Mouse (Mus musculus) heart, embryonic 13.5 days (tissue): ENCODE measurements around the gene Nkd1. TPM values are rescaled to one million over a fixed set of nuclear protein-coding genes. Genes with fewer than 3 reads are reported as not detected.
A peak's percentile ranks its signal among the peaks of the same experiment; 100 is the strongest.

Experiments
- ATAC-seq: fragments of 200-750 bp; cut with Nextera tagmentation; 2 replicates; pipeline ENCODE4 v1.8.0; 2017; ENCODE audit warnings: moderate TSS enrichment; ENCODE audit not compliant: insufficient number of reproducible peaks, low FRiP score, low TSS enrichment; ENCODE audit errors: extremely low read depth
- H3K27ac ChIP-seq: fragments of 300-500 bp; sonication (generic); replicated peaks from 2 replicates; pipeline ENCODE4 v1.5.1; 2015; ENCODE audit warnings: moderate library complexity, mild to moderate bottlenecking, inconsistent platforms
- H3K27me3 ChIP-seq: fragments of 300-500 bp; sonication (generic); replicated peaks from 2 replicates; pipeline ENCODE4 v1.6.1; 2015; ENCODE audit warnings: mild to moderate bottlenecking, inconsistent platforms
- H3K36me3 ChIP-seq: fragments of 300-500 bp; sonication (generic); 2 replicates; pipeline ENCODE4 v1.6.1; 2015; ENCODE audit warnings: mild to moderate bottlenecking, inconsistent platforms
- H3K4me1 ChIP-seq: fragments of 300-500 bp; sonication (generic); 2 replicates; pipeline ENCODE4 v1.6.1; 2015; ENCODE audit warnings: inconsistent platforms
- H3K4me2 ChIP-seq: fragments of 300-500 bp; sonication (generic); 2 replicates; pipeline ENCODE4 v1.6.1; 2015; ENCODE audit warnings: inconsistent platforms, mild to moderate bottlenecking, moderate library complexity
- H3K4me3 ChIP-seq: fragments of 300-500 bp; sonication (generic); 2 replicates; pipeline ENCODE4 v1.5.1; 2015; ENCODE audit warnings: moderate library complexity, mild to moderate bottlenecking, inconsistent platforms
- H3K9ac ChIP-seq: fragments of 300-500 bp; sonication (generic); 2 replicates; pipeline ENCODE4 v1.6.1; 2015; ENCODE audit warnings: inconsistent platforms, mild to moderate bottlenecking, moderate library complexity
- H3K9me3 ChIP-seq: fragments of 300-500 bp; sonication (generic); 2 replicates; pipeline ENCODE4 v1.6.1; 2016; ENCODE audit warnings: inconsistent platforms
- WGBS: fragments of 180-500 bp; shearing (Covaris S2); methylation state at CpG from one replicate; pipeline ENCODE4 v1.1.7; 2015; ENCODE audit warnings: mixed read lengths; 5-methylcytosine and 5-hydroxymethylcytosine counted together
- polyA plus RNA-seq: library from polyadenylated mRNA; unstranded; fragments of >200 nt; fragmentation: Nextera tagmentation; extraction: Ambion mirVana; gene quantifications from 2 replicates; pipeline ENCODE4 v1.2.1, GENCODE M21; 2015

The Nkd1 gene
- polyA plus RNA-seq, 1 experiment from 2014 or later, result 18.6 TPM

DNA sequence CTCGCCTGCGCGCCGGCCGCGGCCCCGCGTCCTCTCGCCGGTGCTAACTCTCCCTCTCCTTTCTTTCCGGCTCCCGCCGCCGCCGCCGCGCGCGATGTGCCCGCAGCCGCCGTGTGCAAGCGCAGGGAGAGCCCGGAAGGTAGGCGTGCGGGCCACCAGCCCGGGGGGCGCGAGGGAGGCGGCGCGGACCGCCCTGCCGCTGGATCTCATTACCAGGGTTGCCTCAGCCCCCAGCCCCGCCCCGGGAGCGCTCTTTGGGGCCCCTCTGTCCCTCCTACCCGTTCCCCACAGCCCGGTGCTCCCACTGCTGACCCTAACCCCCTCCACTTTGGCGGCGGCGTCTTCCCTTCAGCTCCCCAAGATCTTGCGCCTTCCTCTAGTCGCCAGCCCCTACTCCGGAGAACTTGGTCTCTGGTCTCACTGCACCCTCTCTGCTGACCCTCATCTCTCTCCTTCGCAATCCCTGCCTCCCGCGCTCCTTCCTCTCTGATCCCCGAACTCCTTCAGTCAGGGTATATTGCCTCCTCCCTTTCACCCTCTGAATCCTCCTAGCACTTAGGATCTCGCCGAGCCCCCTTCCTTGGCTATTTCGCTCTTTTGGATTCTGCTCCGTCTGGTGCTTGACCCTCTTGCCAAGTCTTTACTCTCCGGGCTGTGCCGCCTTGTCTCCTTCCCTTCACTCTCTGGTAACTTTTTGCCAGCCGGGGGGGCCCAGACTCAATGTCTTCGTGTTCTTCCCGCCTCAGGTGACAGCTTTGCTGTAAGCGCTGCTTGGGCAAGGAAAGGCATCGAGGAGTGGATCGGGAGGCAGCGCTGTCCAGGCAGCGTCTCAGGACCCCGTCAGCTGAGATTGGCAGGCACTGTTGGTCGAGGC lies 624 bp downstream of the Nkd1 start:
- Histone ChIP-seq H3K27ac (peak overlapping the region; percentile 59; the same call in 1 of the 2 replicates), H3K9me3 (no peaks in the 10 kb centered on the region), H3K4me2 (peak overlapping the region; percentile 99), H3K36me3 (no peaks in the 10 kb centered on the region), H3K4me3 (peak overlapping the region; percentile 80), H3K4me1 (peaks cover 53% of the 10 kb centered on the region), H3K9ac (peak overlapping the region; percentile 90), H3K27me3 (peaks cover 47% of the 10 kb centered on the region)
- WGBS, result under 1% methylated on average over 58 of the region's 65 CpGs
- ATAC-seq, result peak; percentile 20; the same call in 1 of the 2 replicates

DNA sequence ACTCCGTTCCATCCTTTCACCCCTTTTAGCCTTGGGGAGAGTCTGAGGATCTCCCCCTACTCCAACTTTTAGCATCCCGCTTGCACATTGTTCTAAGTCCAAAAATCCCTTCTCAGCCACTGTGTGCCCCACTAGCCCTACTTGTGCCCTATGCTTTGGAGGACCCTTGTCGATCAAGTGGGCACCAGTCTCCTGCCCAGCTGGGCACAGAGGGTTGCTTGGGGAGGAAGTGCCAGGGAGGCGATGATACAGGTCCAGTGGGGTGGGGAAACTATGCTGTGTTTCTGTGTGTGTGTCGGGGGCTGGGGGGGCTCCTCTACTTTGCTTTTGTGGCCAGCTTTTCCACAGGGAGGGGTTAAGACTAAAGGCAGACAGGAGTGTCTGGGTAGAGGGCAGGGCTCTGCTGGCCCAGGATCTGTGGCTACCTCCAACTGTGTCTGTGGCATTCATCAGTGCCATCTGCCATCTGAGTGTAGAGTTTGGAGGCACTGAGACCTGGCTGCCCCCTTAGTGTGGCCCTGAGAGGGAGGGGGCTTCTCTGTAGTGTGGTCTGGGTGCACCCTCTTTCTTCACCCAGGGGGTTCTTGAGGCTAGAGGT lies 1.4 kb downstream of the Nkd1 start:
- H3K4me1 ChIP-seq, result peaks cover 53% of the 10 kb centered on the region
- peak overlapping the region; percentile 90 for H3K9ac ChIP-seq
- 27% methylated on average over 5 of the region's 5 CpGs for WGBS
- ATAC-seq, result no peak
- H3K27me3 ChIP-seq, result peaks cover 39% of the 10 kb centered on the region
- H3K4me3 ChIP-seq, result peak overlapping the region; percentile 80
- no peak overlapping the region for H3K27ac ChIP-seq
- no peaks in the 10 kb centered on the region for H3K9me3 ChIP-seq
- no peaks in the 10 kb centered on the region for H3K36me3 ChIP-seq
- peak overlapping the region; percentile 99 for H3K4me2 ChIP-seq

GRCm38 (mm10) chr8:88523621-88524020 lies 2.5 kb downstream of the Nkd1 start:
- Histone ChIP-seq H3K27ac (no peak overlapping the region), H3K9me3 (no peaks in the 10 kb centered on the region), H3K9ac (0 out of 2 replicates have a peak overlapping the region, but pooled peaks have one; percentile 33), H3K27me3 (peaks cover 28% of the 10 kb centered on the region), H3K4me3 (0 out of 2 replicates have a peak overlapping the region, but pooled peaks have one; percentile 10), H3K36me3 (0 out of 2 replicates have a peak, but pooled peaks cover 5% of the 10 kb centered on the region), H3K4me2 (peak overlapping the region; percentile 99), H3K4me1 (peaks cover 50% of the 10 kb centered on the region)
- whole genome bisulfite sequencing, result 47% methylated on average over 4 of the region's 4 CpGs
- no peak for ATAC-seq

DNA sequence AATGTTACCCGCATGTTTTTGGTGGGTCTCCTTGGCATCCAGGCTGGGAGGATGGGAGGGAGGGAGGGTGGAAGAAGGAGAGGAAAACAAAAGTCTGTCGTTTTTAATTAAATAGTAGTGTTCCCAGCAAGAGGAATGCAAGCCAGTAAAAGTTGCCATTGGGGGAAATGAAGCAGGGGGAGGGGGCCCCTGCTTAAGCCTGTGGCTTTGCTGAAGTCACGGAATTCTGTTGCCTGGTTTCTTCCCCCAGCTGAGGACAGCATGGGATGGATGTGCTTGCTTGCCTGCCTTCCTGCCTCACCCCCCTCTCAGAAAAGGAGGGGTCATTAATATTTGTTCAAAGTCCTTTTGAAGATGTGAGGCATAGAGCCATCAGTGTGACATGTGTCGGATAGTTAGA lies 3.0 kb downstream of the Nkd1 start:
- WGBS, result 34% methylated on average over 4 of the region's 4 CpGs
- ATAC-seq, result no peak
- no peak overlapping the region for H3K4me3 ChIP-seq
- peak overlapping the region; percentile 99 for H3K4me2 ChIP-seq
- H3K27me3 ChIP-seq, result peaks cover 23% of the 10 kb centered on the region
- H3K36me3 ChIP-seq, result 0 out of 2 replicates have a peak, but pooled peaks cover 5% of the 10 kb centered on the region
- no peaks in the 10 kb centered on the region for H3K9me3 ChIP-seq
- no peak overlapping the region for H3K27ac ChIP-seq
- 0 out of 2 replicates have a peak overlapping the region, but pooled peaks have one; percentile 14 for H3K9ac ChIP-seq
- H3K4me1 ChIP-seq, result peaks cover 47% of the 10 kb centered on the region

GRCm38 (mm10) chr8:88524851-88525250 lies 3.7 kb downstream of the Nkd1 start:
- ATAC-seq, result no peak
- 51% methylated on average over 7 of the region's 7 CpGs for WGBS
- H3K36me3 ChIP-seq, result 0 out of 2 replicates have a peak, but pooled peaks cover 5% of the 10 kb centered on the region
- no peaks in the 10 kb centered on the region for H3K9me3 ChIP-seq
- H3K4me1 ChIP-seq, result peaks cover 47% of the 10 kb centered on the region
- 0 out of 2 replicates have a peak overlapping the region, but pooled peaks have one; percentile 37 for H3K9ac ChIP-seq
- no peak overlapping the region for H3K4me3 ChIP-seq
- H3K27ac ChIP-seq, result no peak overlapping the region
- 0 out of 2 replicates have a peak overlapping the region, but pooled peaks have one; percentile 99 for H3K4me2 ChIP-seq
- peaks cover 17% of the 10 kb centered on the region for H3K27me3 ChIP-seq

GRCm38 (mm10) chr8:88526296-88526695 lies 5.1 kb downstream of the Nkd1 start:
- Histone ChIP-seq H3K27ac (no peak overlapping the region), H3K36me3 (0 out of 2 replicates have a peak, but pooled peaks cover 5% of the 10 kb centered on the region), H3K9me3 (no peaks in the 10 kb centered on the region), H3K4me2 (no peak overlapping the region), H3K9ac (no peak overlapping the region), H3K4me1 (peaks cover 39% of the 10 kb centered on the region), H3K4me3 (no peak overlapping the region), H3K27me3 (peaks cover 11% of the 10 kb centered on the region)
- no peak for ATAC-seq
- 73% methylated on average over 5 of the region's 5 CpGs for WGBS

GRCm38 (mm10) chr8:88528186-88528585 lies 7.0 kb downstream of the Nkd1 start:
- Histone ChIP-seq H3K4me3 (no peak overlapping the region), H3K9ac (no peak overlapping the region), H3K4me1 (peaks cover 27% of the 10 kb centered on the region), H3K27me3 (no peaks in the 10 kb centered on the region), H3K9me3 (no peaks in the 10 kb centered on the region), H3K36me3 (0 out of 2 replicates have a peak, but pooled peaks cover 5% of the 10 kb centered on the region), H3K27ac (no peak overlapping the region), H3K4me2 (no peak overlapping the region)
- WGBS, result 78% methylated on average over 9 of the region's 9 CpGs
- ATAC-seq, result no peak

DNA sequence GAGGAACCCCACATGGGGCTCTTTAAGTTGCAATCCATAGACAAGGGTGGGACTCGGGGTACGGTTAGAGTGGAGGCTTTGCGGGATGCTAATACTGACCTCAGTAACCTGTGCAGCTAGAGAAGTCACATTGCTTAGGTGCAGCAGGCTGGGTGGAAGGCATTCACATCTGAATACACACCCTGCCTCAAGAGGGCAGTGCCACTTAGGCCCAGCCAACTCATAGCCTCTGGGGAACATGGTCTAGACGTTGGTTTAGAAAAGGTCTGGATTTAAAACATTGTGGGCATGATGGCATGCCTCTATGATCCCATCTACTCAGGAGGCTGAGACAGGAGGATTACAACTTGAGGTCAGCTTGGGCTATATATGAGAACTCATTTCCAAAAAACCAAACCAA lies 8.6 kb downstream of the Nkd1 start:
- Histone ChIP-seq H3K27me3 (no peaks in the 10 kb centered on the region), H3K4me3 (no peak overlapping the region), H3K9ac (no peak overlapping the region), H3K27ac (no peak overlapping the region), H3K4me1 (peaks cover 12% of the 10 kb centered on the region), H3K36me3 (0 out of 2 replicates have a peak, but pooled peaks cover 5% of the 10 kb centered on the region), H3K4me2 (no peak overlapping the region), H3K9me3 (no peaks in the 10 kb centered on the region)
- ATAC-seq, result no peak
- WGBS, result 83% methylated on average over 4 of the region's 4 CpGs

GRCm38 (mm10) chr8:88537081-88537480 lies 15.9 kb downstream of the Nkd1 start:
- Histone ChIP-seq H3K36me3 (no peaks in the 10 kb centered on the region), H3K4me2 (no peak overlapping the region), H3K27ac (peak overlapping the region; percentile 55), H3K9ac (no peak overlapping the region), H3K4me3 (no peak overlapping the region), H3K9me3 (no peaks in the 10 kb centered on the region), H3K27me3 (no peaks in the 10 kb centered on the region; the same call in 1 of the 2 replicates), H3K4me1 (peaks cover 34% of the 10 kb centered on the region)
- no peak for ATAC-seq
- 53% methylated on average over 2 of the region's 2 CpGs for WGBS

- Histone ChIP-seq H3K4me3 (no peak overlapping the region), H3K27me3 (no peaks in the 10 kb centered on the region; the same call in 1 of the 2 replicates), H3K27ac (peak overlapping the region; percentile 55), H3K36me3 (no peaks in the 10 kb centered on the region), H3K9ac (0 out of 2 replicates have a peak overlapping the region, but pooled peaks have one; percentile 5), H3K4me2 (no peak overlapping the region), H3K4me1 (peaks cover 46% of the 10 kb centered on the region), H3K9me3 (no peaks in the 10 kb centered on the region)
- ATAC-seq, result no peak
- 47% methylated on average over 19 of the region's 19 CpGs for WGBS
Observed at GRCm38 (mm10) chr8:88537998-88538975, 17.1 kb downstream of the Nkd1 start.
